Mouse (Mus musculus): Measurements from ENCODE around the gene 4430402I18Rik.

GRCm38 (mm10) chr19:28963842-28964551 is 3.6 kb downstream of the 4430402I18Rik start, which contains the start of gene Plpp6:
- TF ChIP-seq CTCF (IDR thresholded peaks at IDR 0.05; ENCODE audit: low read depth, low read length) (no peak), POLR2A (IDR thresholded peaks at IDR 0.05; ENCODE audit: borderline replicate concordance, low read depth, low read length) (no peak)
